Mouse (Mus musculus): ENCODE data around the gene Clec2l.

Clec2l gene

GRCm38 (mm10) chr6:38719229-38719628, 56.4 kb downstream of the Clec2l start:
- DNase-seq: no peak

- no peak for DNase-seq
Measured at GRCm38 (mm10) chr6:38721361-38721760, 58.5 kb downstream of the Clec2l start.

DNA sequence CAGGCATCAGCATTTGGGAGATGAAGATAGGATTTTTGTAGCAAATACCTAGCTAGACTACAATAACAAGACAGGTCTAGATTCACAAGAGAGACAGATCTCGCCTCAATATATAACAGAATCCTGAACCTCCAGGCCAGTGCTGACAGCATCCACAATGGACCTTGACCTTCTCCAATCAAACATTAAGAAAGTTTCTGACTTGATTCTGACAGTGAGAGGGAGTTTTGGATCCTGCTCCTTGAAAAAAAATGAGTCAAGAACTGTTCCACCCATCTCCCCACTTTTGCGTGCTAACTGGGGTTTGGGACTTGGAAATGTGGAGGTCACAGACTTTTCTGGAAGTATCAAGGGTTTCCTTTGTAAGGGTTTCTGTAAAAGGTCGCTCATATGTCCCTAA, 62.6 kb downstream of the Clec2l start:
- DNase-seq: no peak
